Mouse (Mus musculus): ENCODE measurements at regions not wholly inside any gene's neighbourhood (a gene's known extent, or its start where the extent isn't known, plus 50 kb on each side); places are given as distances from the start of the nearest gene placed in this dataset.

- DNase-seq: no peak
Observed at GRCm38 (mm10) chr3:19367761-19368160, 260.7 kb downstream of the 1700064H15Rik start.

Data from kidney, postnatal 4 days (tissue).